Mouse (Mus musculus): ENCODE results near the gene Alkbh7.

Alkbh7 gene

GRCm38 (mm10) chr17:56986105-56986805 lies 10.9 kb upstream of the Alkbh7 start:
- DNase-seq (ENCODE audit: extremely low read depth, low read depth, low spot score) = peak; percentile 62

- no peak for DNase-seq (ENCODE audit: extremely low read depth, low read depth, low spot score)
Measured at GRCm38 (mm10) chr17:56988441-56988840, 8.7 kb upstream of the Alkbh7 start.

GRCm38 (mm10) chr17:56988921-56989430 lies 8.2 kb upstream of the Alkbh7 start:
- peak; percentile 93 for DNase-seq (ENCODE audit: extremely low read depth, low read depth, low spot score)

GRCm38 (mm10) chr17:56989467-56990114 lies 7.5 kb upstream of the Alkbh7 start:
- no peak for DNase-seq (ENCODE audit: extremely low read depth, low read depth, low spot score)

GRCm38 (mm10) chr17:56990115-56990746 lies 6.9 kb upstream of the Alkbh7 start, which contains the start of gene Clpp:
Clpp (plus strand) TSS chr17:56990305.
- DNase-seq (ENCODE audit: extremely low read depth, low read depth, low spot score) = peak; percentile 74

- no peak for DNase-seq (ENCODE audit: extremely low read depth, low read depth, low spot score)
Measured at GRCm38 (mm10) chr17:56990966-56991365, 6.2 kb upstream of the Alkbh7 start.

GRCm38 (mm10) chr17:56995046-56995445 lies 2.1 kb upstream of the Alkbh7 start:
- no peak for DNase-seq (ENCODE audit: extremely low read depth, low read depth, low spot score)

- DNase-seq (ENCODE audit: extremely low read depth, low read depth, low spot score) = no peak
Measured at GRCm38 (mm10) chr17:56996506-56996905, 633 bp upstream of the Alkbh7 start.

GRCm38 (mm10) chr17:56999414-56999813 lies 2.3 kb downstream of the Alkbh7 start:
- DNase-seq (ENCODE audit: extremely low read depth, low read depth, low spot score) = no peak

GRCm38 (mm10) chr17:56999968-57000609 lies 3.0 kb downstream of the Alkbh7 start, which contains the start of gene Pspn:
Pspn (minus strand) TSS chr17:57000018.
- no peak for DNase-seq (ENCODE audit: extremely low read depth, low read depth, low spot score)

GRCm38 (mm10) chr17:57001228-57001627 lies 4.1 kb downstream of the Alkbh7 start:
- no peak for DNase-seq (ENCODE audit: extremely low read depth, low read depth, low spot score)

GRCm38 (mm10) chr17:57003994-57004393 lies 6.9 kb downstream of the Alkbh7 start:
- no peak for DNase-seq (ENCODE audit: extremely low read depth, low read depth, low spot score)

GRCm38 (mm10) chr17:57007137-57007905 lies 10.2 kb downstream of the Alkbh7 start:
- no peak for DNase-seq (ENCODE audit: extremely low read depth, low read depth, low spot score)

GRCm38 (mm10) chr17:57010911-57011235 lies 13.7 kb downstream of the Alkbh7 start:
- no peak for DNase-seq (ENCODE audit: extremely low read depth, low read depth, low spot score)

GRCm38 (mm10) chr17:57011236-57012141 lies 14.3 kb downstream of the Alkbh7 start, which contains the start of the genes Gtf2f1 and Gm17949:
Gtf2f1 (minus strand) TSS chr17:57011288.
Gm17949 (plus strand) TSS chr17:57011469.
- DNase-seq (ENCODE audit: extremely low read depth, low read depth, low spot score) = peak; percentile 70

GRCm38 (mm10) chr17:57012245-57012795 lies 15.2 kb downstream of the Alkbh7 start:
- DNase-seq (ENCODE audit: extremely low read depth, low read depth, low spot score) = no peak

GRCm38 (mm10) chr17:57019693-57020092 lies 22.6 kb downstream of the Alkbh7 start:
- DNase-seq (ENCODE audit: extremely low read depth, low read depth, low spot score) = no peak

- no peak for DNase-seq (ENCODE audit: extremely low read depth, low read depth, low spot score)
Measured at GRCm38 (mm10) chr17:57020960-57021359, 23.8 kb downstream of the Alkbh7 start.

- DNase-seq (ENCODE audit: extremely low read depth, low read depth, low spot score) = no peak
Measured at GRCm38 (mm10) chr17:57027471-57027870, 30.3 kb downstream of the Alkbh7 start.

Measured in fat pad, adult 2 months (tissue).